Mouse (Mus musculus) ES-E14 (cell line): Measurements from ENCODE around the gene Wdr70. TPM values are rescaled to one million over a fixed set of nuclear protein-coding genes. Genes with fewer than 3 reads are reported as not detected.
"Not testable (repeated sequence)": the region's sequence is repeated elsewhere in the genome, so short reads cannot be mapped to it uniquely, and the experiment has no call there.

Experiments used
- DNase-seq: peaks from one replicate; pipeline ENCODE4 v3.0.0-alpha.2; 2013; ENCODE audit warnings: low read depth, low spot score
- H3K27ac ChIP-seq: 2 replicates; pipeline ENCODE4 v1.5.1; 2012; ENCODE audit warnings: low read depth, mild to moderate bottlenecking, low read length, moderate library complexity, mixed read lengths; ENCODE audit not compliant: poor library complexity, insufficient read depth, severe bottlenecking
- H3K36me3 ChIP-seq: 2 replicates; pipeline ENCODE4 v1.6.1; 2012; ENCODE audit warnings: mild to moderate bottlenecking, low read length, moderate library complexity, mixed read lengths; ENCODE audit not compliant: control insufficient read depth, poor library complexity, insufficient read depth, severe bottlenecking
- H3K4me1 ChIP-seq, 2 experiments: fragments of 150-350 bp in 1 of 2; sonication (generic) in 1 of 2; 2 replicates each; pipeline ENCODE4 v1.6.1; 2012; ENCODE audit warnings: low read length in 2 of 2, mild to moderate bottlenecking in 1 of 2, mixed read lengths in 1 of 2; ENCODE audit not compliant: control insufficient read depth in 2 of 2, insufficient read depth in 2 of 2, poor library complexity in 1 of 2
- H3K4me3 ChIP-seq, 2 experiments: fragments of 150-350 bp in 1 of 2; sonication (generic) in 1 of 2; 2 replicates each; pipeline ENCODE4 v1.5.1; 2012; ENCODE audit warnings: low read length in 2 of 2, low read depth in 1 of 2, mild to moderate bottlenecking in 1 of 2, mixed read lengths in 1 of 2; ENCODE audit not compliant: insufficient read depth in 1 of 2, poor library complexity in 1 of 2, severe bottlenecking in 1 of 2
- H3K9ac ChIP-seq: 2 replicates; pipeline ENCODE4 v1.6.1; 2012; ENCODE audit warnings: low read depth, mild to moderate bottlenecking, low read length, mixed read lengths; ENCODE audit not compliant: poor library complexity, insufficient read depth, severe bottlenecking
- H3K9me3 ChIP-seq: fragments of 150-350 bp; sonication (generic); 2 replicates; pipeline ENCODE4 v1.6.1; 2012; ENCODE audit warnings: low read depth, mild to moderate bottlenecking, low read length; ENCODE audit not compliant: control insufficient read depth, insufficient read depth
- CHD2 ChIP-seq: IDR thresholded peaks from 2 replicates; pipeline ENCODE4 v1.6.1; 2014; ENCODE audit warnings: mild to moderate bottlenecking, low read depth, low read length, inconsistent platforms
- HCFC1 ChIP-seq: IDR thresholded peaks from 2 replicates; pipeline ENCODE4 v1.6.1; 2012; ENCODE audit warnings: low read length, inconsistent platforms, borderline replicate concordance; ENCODE audit not compliant: insufficient read depth
- MAFK ChIP-seq: IDR thresholded peaks from 2 replicates; pipeline ENCODE4 v1.6.1; 2014; ENCODE audit warnings: mild to moderate bottlenecking, low read depth, low read length, inconsistent platforms; ENCODE audit not compliant: insufficient read depth
- ZC3H11A ChIP-seq: IDR thresholded peaks from 2 replicates; pipeline ENCODE4 v1.6.1; 2012; ENCODE audit warnings: low read depth, mild to moderate bottlenecking, inconsistent platforms, low read length, borderline replicate concordance
- ZNF384 ChIP-seq: IDR thresholded peaks from 2 replicates; pipeline ENCODE4 v1.6.1; 2012; ENCODE audit warnings: low read depth, low read length, inconsistent platforms
- in situ Hi-C, 2 experiments: fragments of 600-800 bp; cut with MboI; formaldehyde crosslinking; loops; one replicate each; pipeline ENCODE4 v1.15.1; 2025; ENCODE audit warnings: low sequenced_read_pairs in 2 of 2, inconsistent platforms in 1 of 2; ENCODE audit not compliant: unreplicated experiment in 2 of 2
- total RNA-seq: library from RNA; depleted of rRNA; stranded (reverse); fragments of 300-350 nt; gene quantifications from 2 replicates; pipeline ENCODE4 v1.2.3, GENCODE M21; 2012

The Wdr70 gene
- total RNA-seq, 1 experiment, result 45.5 TPM

GRCm38 (mm10) chr15:8109782-8110181 is 10.8 kb upstream of the Wdr70 start:
- in situ Hi-C loops, result loop anchor here in 1 of 2 experiments (25.0 kb wide), 1 partner anchor 922 kb away; no protein-coding TSS in a partner anchor
- TF ChIP-seq ZNF384, result no peak
- TF ChIP-seq CHD2, result no peak
- peak overlapping the region; percentile 99 for H3K4me3 ChIP-seq
- no peak for DNase-seq
- H3K27ac ChIP-seq, result no peak overlapping the region
- peak overlapping the region; percentile 98; the same call in 1 of the 2 replicates for H3K9ac ChIP-seq
- peaks cover 11% of the 10 kb centered on the region for H3K36me3 ChIP-seq
- no peaks in the 10 kb centered on the region for H3K9me3 ChIP-seq
- H3K4me1 ChIP-seq, result no peaks in the 10 kb centered on the region; a peak in 1 of 4 replicates

DNA sequence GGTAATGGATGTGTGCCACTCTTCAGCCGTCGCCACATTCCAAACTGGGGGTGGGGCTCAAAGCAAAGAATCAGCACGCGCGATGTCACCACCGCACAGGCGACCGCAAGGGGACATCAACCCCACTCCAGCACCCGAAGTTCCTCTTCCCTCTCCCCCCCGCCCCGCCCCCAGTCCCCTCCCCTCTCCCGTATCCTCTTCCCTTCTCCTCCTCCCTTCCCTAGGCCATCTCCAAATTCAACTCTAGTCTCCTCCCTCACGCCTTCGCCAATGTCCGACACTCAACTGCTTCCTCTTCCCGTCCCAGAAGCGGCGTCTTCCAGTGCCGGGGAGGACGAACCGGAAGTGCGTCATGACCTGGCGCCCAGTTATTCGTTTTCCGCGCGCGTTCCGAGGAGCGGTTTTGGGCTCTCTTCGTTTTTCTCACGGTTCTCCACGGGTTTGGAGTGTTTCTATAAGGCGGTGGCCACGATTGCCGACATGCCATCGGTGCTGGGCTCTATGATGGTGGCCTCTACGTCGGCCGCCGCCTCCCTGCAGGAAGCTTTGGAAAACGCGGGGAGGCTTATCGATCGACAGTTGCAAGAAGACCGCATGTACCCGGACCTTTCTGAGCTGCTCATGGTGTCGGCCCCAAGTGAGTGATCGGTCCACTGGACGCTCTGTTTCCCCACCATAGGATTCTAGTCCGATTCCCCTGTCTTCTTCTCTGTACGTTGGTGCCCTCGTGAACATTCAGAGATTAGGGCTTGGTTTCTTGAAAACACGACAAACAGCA is 10.1 kb upstream of the Wdr70 start, which contains the start of gene Nup155:
Nup155 (plus strand) TSS at position 308 of the 778 bp plus-strand sequence.
- Histone ChIP-seq H3K27ac (peak within 1 kb of the TSS; percentile 82), H3K9ac (peak within 1 kb of the TSS; percentile 98), H3K9me3 (no peaks in the 10 kb centered on the region), H3K36me3 (peaks cover 11% of the 10 kb centered on the region), H3K4me1 (no peaks in the 10 kb centered on the region; a peak in 1 of 4 replicates), H3K4me3 (peak within 1 kb of the TSS; percentile 99)
- in situ Hi-C loops, result loop anchor here in 1 of 2 experiments (25.0 kb wide), 1 partner anchor 922 kb away; no protein-coding TSS in a partner anchor
- TF ChIP-seq ZC3H11A (no peak), HCFC1 (peak; percentile 78; the same call in 1 of the 2 replicates)
- peak; percentile 94 for DNase-seq

DNA sequence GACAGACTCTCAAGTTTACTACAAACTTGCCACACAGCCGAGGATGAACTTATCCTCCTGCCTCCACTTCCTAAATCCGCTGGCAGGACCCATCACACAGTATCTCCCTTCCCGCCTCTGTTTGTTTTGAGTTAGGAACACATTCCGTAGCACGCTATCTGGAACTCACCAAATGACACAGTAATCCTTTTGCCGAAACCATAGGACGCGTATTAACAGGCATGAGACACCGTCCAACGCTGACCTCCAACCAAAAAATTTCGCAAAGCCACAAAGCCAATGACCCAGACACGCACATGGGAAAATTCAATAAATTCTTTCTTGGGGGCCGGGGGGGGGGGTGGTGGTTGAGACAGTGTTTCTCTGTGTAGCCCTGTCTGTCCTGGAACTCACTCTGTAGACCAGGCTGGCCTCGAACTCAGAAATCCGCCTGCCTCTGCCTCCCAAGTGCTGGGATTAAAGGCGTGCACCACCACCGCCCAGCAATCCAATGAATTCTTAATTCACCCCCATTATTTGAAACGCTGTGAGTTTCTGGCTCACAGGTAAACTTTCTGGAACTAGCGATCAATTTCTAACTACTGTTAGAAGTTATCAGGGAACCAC is 9.5 kb upstream of the Wdr70 start:
- H3K36me3 ChIP-seq, result peaks cover 6% of the 10 kb centered on the region
- peak overlapping the region; percentile 66 for H3K9ac ChIP-seq
- in situ Hi-C loops, result loop anchor here in 1 of 2 experiments (25.0 kb wide), 1 partner anchor 921 kb away; no protein-coding TSS in a partner anchor
- peak overlapping the region; percentile 99 for H3K4me3 ChIP-seq
- H3K4me1 ChIP-seq, result no peaks in the 10 kb centered on the region; a peak in 1 of 4 replicates
- DNase-seq, result no peak
- TF ChIP-seq CHD2, result no peak
- TF ChIP-seq ZC3H11A, result no peak
- TF ChIP-seq ZNF384, result no peak
- no peak for TF ChIP-seq MAFK
- no peak for TF ChIP-seq HCFC1
- H3K9me3 ChIP-seq, result no peaks in the 10 kb centered on the region
- H3K27ac ChIP-seq, result peak overlapping the region; percentile 13; the same call in 1 of the 2 replicates

DNA sequence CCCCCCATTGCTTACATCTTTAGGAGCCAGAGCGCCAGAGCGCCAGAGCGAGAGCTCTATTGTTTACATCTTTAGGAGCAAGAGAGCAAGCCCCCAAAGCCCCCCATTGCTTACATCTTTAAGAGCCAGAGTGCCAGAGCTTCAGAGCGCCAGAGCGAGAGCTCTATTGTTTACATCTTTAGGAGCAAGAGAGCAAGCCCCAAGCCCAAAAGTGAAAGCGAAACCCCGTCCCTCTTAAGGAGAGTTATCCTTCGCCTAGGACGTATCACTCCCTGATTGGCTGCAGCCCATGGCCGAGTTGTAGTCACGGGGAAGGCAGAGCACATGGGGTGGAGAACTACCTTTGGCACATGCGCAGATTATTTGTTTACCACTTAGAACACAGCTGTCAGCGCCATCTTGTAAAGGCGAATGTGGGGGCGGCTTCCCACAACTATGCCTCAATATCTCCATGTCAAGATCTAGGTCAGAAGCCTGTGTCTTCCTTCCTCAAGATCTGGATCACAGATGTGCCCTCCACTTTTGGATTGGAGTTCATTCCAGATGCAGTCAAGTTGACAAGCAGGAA is 3.0 kb upstream of the Wdr70 start:
- not testable (repeated sequence) for H3K27ac ChIP-seq, H3K9ac ChIP-seq, H3K9me3 ChIP-seq, DNase-seq, H3K4me1 ChIP-seq, H3K36me3 ChIP-seq
- peak overlapping the region in 1 of 2 experiments; percentile 34; a peak in 2 of 4 replicates for H3K4me3 ChIP-seq
- in situ Hi-C loops, result loop anchor here in 1 of 2 experiments (25.0 kb wide), 1 partner anchor 915 kb away; no protein-coding TSS in a partner anchor
